Mouse (Mus musculus): ENCODE results near the gene Tshz2. TPM values are rescaled to one million over a fixed set of nuclear protein-coding genes. Genes with fewer than 3 reads are reported as not detected.

Gene Tshz2
- polyA plus RNA-seq, 1 experiment, result 5.8 TPM

DNA sequence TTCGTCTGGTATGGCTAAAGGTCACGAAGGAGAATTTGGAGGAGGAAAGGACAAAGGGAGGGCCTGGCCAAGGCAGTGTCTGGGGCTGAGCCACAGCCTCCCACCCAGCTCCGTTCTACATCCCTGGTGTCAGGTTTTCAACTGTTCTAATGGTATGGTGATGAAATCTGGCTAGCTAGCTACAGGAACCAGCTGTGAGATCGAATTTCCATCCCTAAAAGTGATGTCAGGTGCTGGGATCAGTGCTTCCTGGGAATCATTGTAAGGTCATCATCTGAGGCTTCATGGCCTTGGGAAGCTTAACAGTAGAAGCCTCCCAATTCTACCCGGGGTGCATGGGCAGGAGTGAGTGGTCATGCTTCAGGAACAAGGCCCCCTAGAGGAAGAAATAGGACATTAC lies 171.6 kb downstream of the Tshz2 start:
- TF ChIP-seq POLR2A (IDR thresholded peaks at IDR 0.05; ENCODE audit: low read depth, low read length) (no peak), CTCF (IDR thresholded peaks at IDR 0.05; ENCODE audit: extremely low read depth, insufficient read length, insufficient replicate concordance, low read depth, low read length) (no peak)
- Histone ChIP-seq H3K4me1 (ENCODE audit: control insufficient read depth, insufficient read depth, insufficient read length, low read length) (no peaks in the 10 kb centered on the region), H3K27me3 (ENCODE audit: control insufficient read depth, insufficient read depth, low read length) (no peaks in the 10 kb centered on the region), H3K27ac (ENCODE audit: insufficient read depth, low read depth, low read length) (no peak overlapping the region), H3K4me3 (ENCODE audit: low read depth, low read length) (no peak overlapping the region), H3K36me3 (ENCODE audit: control insufficient read depth, insufficient read depth, low read length) (no peaks in the 10 kb centered on the region)
- 53% methylated on average over 5 of the region's 5 CpGs for WGBS

DNA sequence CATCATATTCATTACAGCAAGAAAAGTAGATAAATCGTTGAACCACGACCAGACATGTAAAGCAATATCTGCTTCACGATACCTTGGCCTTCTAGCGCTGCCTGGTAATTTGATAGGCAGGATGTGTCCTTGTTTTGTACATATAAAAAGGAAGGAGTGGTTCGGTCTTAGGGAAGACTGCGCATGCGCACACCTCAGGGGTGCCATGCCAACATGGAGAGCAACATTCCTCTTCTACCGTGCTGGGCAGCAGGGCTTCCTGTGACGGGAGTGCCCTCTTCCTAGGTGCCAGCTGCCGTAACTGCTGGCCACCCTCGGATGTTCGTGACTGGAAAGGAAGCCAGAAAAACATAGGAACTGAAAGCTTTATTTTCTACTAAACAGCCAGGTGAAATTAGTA lies 172.7 kb downstream of the Tshz2 start:
- Histone ChIP-seq H3K36me3 (ENCODE audit: control insufficient read depth, insufficient read depth, low read length) (no peaks in the 10 kb centered on the region), H3K4me1 (ENCODE audit: control insufficient read depth, insufficient read depth, insufficient read length, low read length) (no peaks in the 10 kb centered on the region), H3K4me3 (ENCODE audit: low read depth, low read length) (no peak overlapping the region), H3K27me3 (ENCODE audit: control insufficient read depth, insufficient read depth, low read length) (no peaks in the 10 kb centered on the region), H3K27ac (ENCODE audit: insufficient read depth, low read depth, low read length) (no peak overlapping the region)
- TF ChIP-seq POLR2A (IDR thresholded peaks at IDR 0.05; ENCODE audit: low read depth, low read length), result no peak
- no peak for TF ChIP-seq CTCF (IDR thresholded peaks at IDR 0.05; ENCODE audit: extremely low read depth, insufficient read length, insufficient replicate concordance, low read depth, low read length)
- WGBS, result 90% methylated on average over 12 of the region's 12 CpGs

DNA sequence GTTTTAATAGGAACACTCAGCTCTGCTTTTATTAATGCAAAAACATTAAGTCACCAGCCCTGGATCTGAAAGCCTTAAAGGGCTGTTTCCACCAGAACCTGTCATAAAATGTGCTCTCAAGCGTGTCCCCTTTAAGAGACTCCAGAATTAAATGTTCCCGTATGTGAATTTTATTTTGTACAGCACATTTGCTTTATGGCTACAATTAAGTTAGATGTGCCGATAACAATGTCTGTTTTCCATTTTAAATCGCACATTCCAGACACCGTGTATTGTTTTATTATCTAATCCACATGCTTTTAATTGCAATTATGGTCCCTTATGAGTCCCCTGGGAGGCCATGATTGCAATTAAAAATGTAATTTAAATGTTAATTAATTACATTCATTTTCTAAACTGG lies 178.8 kb downstream of the Tshz2 start:
- Histone ChIP-seq H3K36me3 (ENCODE audit: control insufficient read depth, insufficient read depth, low read length) (no peaks in the 10 kb centered on the region), H3K27me3 (ENCODE audit: control insufficient read depth, insufficient read depth, low read length) (no peaks in the 10 kb centered on the region), H3K4me3 (ENCODE audit: low read depth, low read length) (no peak overlapping the region), H3K4me1 (ENCODE audit: control insufficient read depth, insufficient read depth, insufficient read length, low read length) (no peaks in the 10 kb centered on the region), H3K27ac (ENCODE audit: insufficient read depth, low read depth, low read length) (no peak overlapping the region)
- WGBS, result 48% methylated on average over 5 of the region's 5 CpGs
- TF ChIP-seq POLR2A (IDR thresholded peaks at IDR 0.05; ENCODE audit: low read depth, low read length) (no peak), CTCF (IDR thresholded peaks at IDR 0.05; ENCODE audit: extremely low read depth, insufficient read length, insufficient replicate concordance, low read depth, low read length) (no peak)

DNA sequence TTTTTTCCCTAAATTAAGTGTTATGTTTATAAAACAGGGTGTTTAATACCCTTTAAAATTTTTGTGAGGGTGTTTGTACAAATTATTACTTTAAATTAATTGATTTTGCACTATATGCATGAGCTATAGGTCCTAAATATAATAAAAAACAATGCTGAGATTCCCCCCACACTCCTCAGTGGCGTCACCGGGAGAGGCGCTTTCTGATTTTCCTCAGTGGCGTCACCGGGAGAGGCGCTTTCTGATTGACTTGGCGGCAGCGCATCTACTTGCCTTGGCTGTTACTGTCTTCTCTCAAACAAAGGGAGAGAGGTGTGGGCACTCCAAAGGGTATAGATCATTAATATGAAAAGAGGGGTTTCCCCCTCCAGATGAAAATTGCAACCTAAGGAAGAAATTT lies 179.2 kb downstream of the Tshz2 start:
- 91% methylated on average over 8 of the region's 8 CpGs for WGBS
- Histone ChIP-seq H3K27me3 (ENCODE audit: control insufficient read depth, insufficient read depth, low read length) (no peaks in the 10 kb centered on the region), H3K4me3 (ENCODE audit: low read depth, low read length) (no peak overlapping the region), H3K4me1 (ENCODE audit: control insufficient read depth, insufficient read depth, insufficient read length, low read length) (no peaks in the 10 kb centered on the region), H3K36me3 (ENCODE audit: control insufficient read depth, insufficient read depth, low read length) (no peaks in the 10 kb centered on the region), H3K27ac (ENCODE audit: insufficient read depth, low read depth, low read length) (no peak overlapping the region)
- TF ChIP-seq POLR2A (IDR thresholded peaks at IDR 0.05; ENCODE audit: low read depth, low read length), result no peak
- no peak for TF ChIP-seq CTCF (IDR thresholded peaks at IDR 0.05; ENCODE audit: extremely low read depth, insufficient read length, insufficient replicate concordance, low read depth, low read length)

DNA sequence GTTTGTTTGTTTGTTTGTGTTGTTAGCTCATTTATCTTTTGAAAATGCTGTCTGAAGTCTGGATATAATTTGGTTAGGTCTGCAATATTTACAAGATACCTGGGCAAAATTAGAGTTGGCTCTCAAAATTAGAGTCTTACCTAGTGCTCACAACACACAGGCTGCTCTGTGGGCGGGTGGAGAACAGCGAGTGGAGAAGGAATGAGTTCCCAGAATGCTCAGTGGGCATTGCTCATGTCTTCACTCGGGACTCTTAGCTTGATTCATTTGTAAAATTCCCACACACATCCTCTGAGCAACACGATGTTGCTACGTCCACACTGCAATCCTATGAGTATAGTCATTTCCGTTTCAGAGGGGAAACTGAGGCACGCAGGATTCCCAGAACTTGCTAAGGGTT lies 180.1 kb downstream of the Tshz2 start:
- H3K36me3 ChIP-seq (ENCODE audit: control insufficient read depth, insufficient read depth, low read length), result no peaks in the 10 kb centered on the region
- TF ChIP-seq POLR2A (IDR thresholded peaks at IDR 0.05; ENCODE audit: low read depth, low read length) (no peak), CTCF (IDR thresholded peaks at IDR 0.05; ENCODE audit: extremely low read depth, insufficient read length, insufficient replicate concordance, low read depth, low read length) (no peak)
- no peak overlapping the region for H3K4me3 ChIP-seq (ENCODE audit: low read depth, low read length)
- 82% methylated on average over 7 of the region's 7 CpGs for WGBS
- H3K4me1 ChIP-seq (ENCODE audit: control insufficient read depth, insufficient read depth, insufficient read length, low read length), result no peaks in the 10 kb centered on the region
- no peaks in the 10 kb centered on the region for H3K27me3 ChIP-seq (ENCODE audit: control insufficient read depth, insufficient read depth, low read length)
- H3K27ac ChIP-seq (ENCODE audit: insufficient read depth, low read depth, low read length), result no peak overlapping the region

DNA sequence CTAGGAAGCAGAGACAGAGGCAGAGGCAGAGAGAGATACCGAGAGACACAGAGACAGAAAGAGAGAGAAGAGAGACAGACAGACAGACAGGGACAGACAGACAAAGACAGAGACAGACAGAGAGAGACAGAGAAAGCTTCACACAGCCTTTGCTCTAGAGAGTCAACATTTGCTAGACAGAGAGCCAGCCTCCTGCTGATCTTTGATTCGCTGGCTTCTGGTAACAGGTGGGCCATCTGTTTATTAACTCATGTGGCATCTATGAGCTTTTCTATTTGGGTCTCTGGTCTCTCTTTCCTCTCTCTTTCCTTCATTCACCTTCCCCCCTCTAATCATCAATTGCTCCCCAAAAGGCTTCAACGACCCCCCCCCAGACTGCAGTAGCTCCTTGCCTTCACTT lies 181.5 kb downstream of the Tshz2 start:
- Histone ChIP-seq H3K27me3 (ENCODE audit: control insufficient read depth, insufficient read depth, low read length) (no peaks in the 10 kb centered on the region), H3K4me1 (ENCODE audit: control insufficient read depth, insufficient read depth, insufficient read length, low read length) (no peaks in the 10 kb centered on the region), H3K27ac (ENCODE audit: insufficient read depth, low read depth, low read length) (no peak overlapping the region), H3K36me3 (ENCODE audit: control insufficient read depth, insufficient read depth, low read length) (no peaks in the 10 kb centered on the region), H3K4me3 (ENCODE audit: low read depth, low read length) (no peak overlapping the region)
- TF ChIP-seq POLR2A (IDR thresholded peaks at IDR 0.05; ENCODE audit: low read depth, low read length), result no peak
- TF ChIP-seq CTCF (IDR thresholded peaks at IDR 0.05; ENCODE audit: extremely low read depth, insufficient read length, insufficient replicate concordance, low read depth, low read length), result no peak
- WGBS, result 71% methylated on average over 3 of the region's 3 CpGs

DNA sequence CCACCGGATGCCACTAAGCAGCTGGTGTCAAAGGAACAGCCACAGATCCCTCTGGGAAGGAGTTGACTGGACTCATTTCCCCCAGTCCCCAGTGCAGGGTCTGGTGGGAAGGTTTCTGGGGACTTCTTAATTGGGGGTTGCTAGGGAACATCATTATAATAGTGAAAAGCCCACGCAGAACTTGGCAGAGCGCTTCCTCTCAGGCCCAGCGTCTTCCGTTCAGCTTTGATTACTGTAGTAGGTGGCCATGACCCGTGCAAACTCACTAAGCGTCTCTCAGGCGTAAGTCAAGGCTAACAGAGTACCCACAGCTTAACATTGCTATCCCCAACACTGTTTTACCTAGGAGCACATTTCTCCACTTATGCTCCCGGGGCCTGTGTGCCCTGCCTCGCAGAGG lies 181.9 kb downstream of the Tshz2 start:
- no peaks in the 10 kb centered on the region for H3K27me3 ChIP-seq (ENCODE audit: control insufficient read depth, insufficient read depth, low read length)
- 80% methylated on average over 10 of the region's 10 CpGs for WGBS
- TF ChIP-seq POLR2A (IDR thresholded peaks at IDR 0.05; ENCODE audit: low read depth, low read length) (no peak), CTCF (IDR thresholded peaks at IDR 0.05; ENCODE audit: extremely low read depth, insufficient read length, insufficient replicate concordance, low read depth, low read length) (no peak)
- no peak overlapping the region for H3K27ac ChIP-seq (ENCODE audit: insufficient read depth, low read depth, low read length)
- no peaks in the 10 kb centered on the region for H3K36me3 ChIP-seq (ENCODE audit: control insufficient read depth, insufficient read depth, low read length)
- no peaks in the 10 kb centered on the region for H3K4me1 ChIP-seq (ENCODE audit: control insufficient read depth, insufficient read depth, insufficient read length, low read length)
- H3K4me3 ChIP-seq (ENCODE audit: low read depth, low read length), result no peak overlapping the region

DNA sequence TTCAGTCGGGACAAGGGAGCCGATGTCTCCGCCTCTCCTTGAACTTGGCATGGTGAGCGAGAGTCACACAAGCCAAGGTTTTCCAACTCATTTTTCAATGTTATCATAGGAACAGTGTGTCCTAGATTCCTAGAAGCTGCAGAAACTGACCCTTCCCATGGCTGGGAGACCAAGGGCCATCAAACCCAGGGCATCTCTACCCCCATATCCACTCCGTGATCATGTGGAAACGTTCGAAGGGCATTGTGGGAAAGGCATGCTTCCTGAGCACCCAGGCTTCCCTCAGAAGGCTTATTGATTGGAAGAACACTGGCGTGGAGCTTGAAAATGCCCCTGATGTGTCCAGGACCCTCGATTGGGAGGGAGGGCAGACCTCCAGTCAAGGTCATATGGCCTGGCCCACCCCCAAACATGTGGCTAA lies 188.2 kb downstream of the Tshz2 start:
- Histone ChIP-seq H3K36me3 (ENCODE audit: control insufficient read depth, insufficient read depth, low read length) (no peaks in the 10 kb centered on the region), H3K4me1 (ENCODE audit: control insufficient read depth, insufficient read depth, insufficient read length, low read length) (no peaks in the 10 kb centered on the region), H3K27me3 (ENCODE audit: control insufficient read depth, insufficient read depth, low read length) (no peaks in the 10 kb centered on the region), H3K27ac (ENCODE audit: insufficient read depth, low read depth, low read length) (no peak overlapping the region), H3K4me3 (ENCODE audit: low read depth, low read length) (no peak overlapping the region)
- WGBS, result 81% methylated on average over 9 of the region's 9 CpGs
- TF ChIP-seq POLR2A (IDR thresholded peaks at IDR 0.05; ENCODE audit: low read depth, low read length) (no peak), CTCF (IDR thresholded peaks at IDR 0.05; ENCODE audit: extremely low read depth, insufficient read length, insufficient replicate concordance, low read depth, low read length) (no peak)

All from small intestine, adult 2 months (tissue).